Mouse (Mus musculus): Measurements from ENCODE around the gene Sptan1. TPM values are rescaled to one million over a fixed set of nuclear protein-coding genes. Genes with fewer than 3 reads are reported as not detected.
A peak's percentile ranks its signal among the peaks of the same experiment; 100 is the strongest.
"Not testable (repeated sequence)": the region's sequence is repeated elsewhere in the genome, so short reads cannot be mapped to it uniquely, and the experiment has no call there.

The Sptan1 gene
- total RNA-seq, 2 experiments from 2014 or later = 838 to 951 TPM

DNA sequence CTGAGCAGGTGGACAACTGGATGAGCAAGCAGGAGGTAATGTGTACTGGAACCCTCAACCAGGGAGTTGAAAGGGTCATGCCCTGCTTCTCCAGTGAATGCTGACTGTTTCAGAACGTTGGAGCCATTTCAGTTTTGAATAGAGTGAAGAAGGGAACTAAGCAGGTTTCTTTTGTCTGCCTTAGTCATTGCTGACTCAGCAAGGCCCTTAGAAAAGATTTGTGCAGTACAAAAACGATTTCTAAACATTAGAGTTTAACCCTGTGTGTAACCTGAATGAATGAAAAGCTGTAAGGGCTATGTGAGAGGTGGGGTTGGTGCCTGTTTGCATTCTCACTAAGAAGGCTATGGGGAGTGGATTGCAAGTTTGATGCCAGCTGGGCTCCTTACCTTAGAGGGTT, 26.6 kb downstream of the Sptan1 start:
- DNase-seq (ENCODE audit: extremely low spot score in 1 of 2, low spot score in 1 of 2) = no peak

DNA sequence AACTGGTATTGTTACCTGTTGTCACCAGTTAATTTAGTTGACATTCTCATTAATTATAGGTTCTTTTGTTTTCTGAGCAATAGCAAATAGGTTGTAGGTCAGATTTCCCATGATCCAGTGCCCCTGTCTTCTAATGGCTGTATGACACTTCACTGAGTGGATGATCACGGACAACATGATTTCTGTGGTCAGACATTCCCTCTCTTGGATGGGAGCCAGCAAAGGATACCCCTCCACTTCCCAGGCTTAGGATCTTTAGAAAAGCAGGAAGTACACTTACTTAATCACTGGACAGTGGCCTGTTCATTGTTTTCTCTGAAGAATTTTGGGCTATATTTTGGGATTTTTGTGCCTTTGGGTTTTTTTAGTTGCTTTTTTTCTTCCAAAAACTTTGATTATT, 43.7 kb downstream of the Sptan1 start:
- DNase-seq (ENCODE audit: extremely low spot score in 1 of 2, low spot score in 1 of 2) = no peak

DNA sequence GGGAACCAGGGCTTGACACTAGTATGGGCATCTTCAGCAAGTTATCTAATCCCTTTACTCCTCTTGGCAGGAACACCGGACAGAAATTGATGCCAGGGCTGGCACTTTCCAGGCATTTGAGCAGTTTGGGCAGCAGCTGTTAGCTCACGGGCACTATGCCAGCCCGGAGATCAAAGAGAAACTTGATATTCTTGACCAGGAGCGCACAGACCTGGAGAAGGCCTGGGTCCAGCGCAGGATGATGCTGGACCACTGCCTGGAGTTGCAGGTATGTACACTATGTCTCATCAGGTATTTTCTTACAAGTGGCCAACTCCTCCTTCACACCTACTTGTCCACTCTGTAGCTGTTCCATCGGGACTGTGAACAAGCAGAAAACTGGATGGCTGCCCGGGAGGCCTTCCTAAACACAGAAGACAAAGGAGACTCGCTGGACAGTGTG, 45.5 kb downstream of the Sptan1 start:
- peak in 1 of 2 experiments; percentile 39 for DNase-seq (ENCODE audit: extremely low spot score in 1 of 2, low spot score in 1 of 2)

DNA sequence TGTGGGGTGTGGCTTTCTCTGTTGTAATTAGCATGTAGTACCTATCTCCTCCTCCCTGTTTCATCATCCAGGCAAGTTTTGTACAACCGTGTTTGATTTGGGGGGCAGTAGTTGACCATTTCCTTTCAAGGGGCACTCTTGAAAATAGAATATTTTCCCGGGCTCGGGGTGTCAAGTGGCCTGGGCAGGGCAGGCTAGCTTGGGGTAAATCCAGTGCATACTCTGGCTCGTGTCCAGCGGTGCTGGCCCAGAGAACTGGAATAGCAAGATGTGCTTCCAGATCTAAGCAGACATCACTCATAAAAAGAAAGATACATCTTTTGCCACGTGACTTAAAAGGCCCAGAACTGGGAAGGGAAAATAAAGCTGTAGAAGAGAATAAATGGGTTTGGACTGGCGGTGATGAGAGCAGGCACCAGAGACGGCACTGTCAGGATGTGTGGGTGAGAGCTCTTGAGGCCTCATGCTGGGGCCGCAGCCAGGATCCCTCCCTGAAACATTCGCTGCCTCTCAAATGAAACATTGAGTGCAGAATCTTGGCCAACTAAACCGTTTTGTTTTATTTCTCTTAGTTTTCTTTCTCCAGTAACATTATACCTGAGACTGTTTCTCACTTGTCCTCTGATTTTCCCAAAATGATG, 49.1 kb downstream of the Sptan1 start:
- DNase-seq (ENCODE audit: extremely low spot score in 1 of 2, low spot score in 1 of 2) = no peak

- no peak for DNase-seq (ENCODE audit: extremely low spot score in 1 of 2, low spot score in 1 of 2)
These were observed 60.1 kb downstream of the Sptan1 start for GRCm38 (mm10) chr2:30025454-30025853.

DNA sequence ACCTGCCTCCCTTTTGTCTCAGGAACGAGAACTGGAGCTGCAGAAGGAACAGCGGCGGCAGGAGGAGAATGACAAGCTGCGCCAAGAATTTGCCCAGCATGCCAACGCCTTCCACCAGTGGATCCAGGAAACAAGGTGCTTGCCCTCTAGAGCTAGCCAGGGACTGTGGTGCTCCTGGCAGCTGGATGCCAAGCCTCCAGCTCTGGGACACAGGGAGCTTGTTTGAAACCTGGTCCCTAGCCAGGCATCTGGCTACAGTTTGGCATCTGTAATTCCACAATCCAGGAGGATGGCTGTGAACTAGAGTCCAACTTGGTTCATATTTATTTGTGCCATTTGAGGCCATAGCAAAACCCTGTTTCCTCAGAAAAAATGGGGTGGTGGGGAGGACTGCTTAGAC, 61.6 kb downstream of the Sptan1 start:
- no peak for DNase-seq (ENCODE audit: extremely low spot score in 1 of 2, low spot score in 1 of 2)

DNA sequence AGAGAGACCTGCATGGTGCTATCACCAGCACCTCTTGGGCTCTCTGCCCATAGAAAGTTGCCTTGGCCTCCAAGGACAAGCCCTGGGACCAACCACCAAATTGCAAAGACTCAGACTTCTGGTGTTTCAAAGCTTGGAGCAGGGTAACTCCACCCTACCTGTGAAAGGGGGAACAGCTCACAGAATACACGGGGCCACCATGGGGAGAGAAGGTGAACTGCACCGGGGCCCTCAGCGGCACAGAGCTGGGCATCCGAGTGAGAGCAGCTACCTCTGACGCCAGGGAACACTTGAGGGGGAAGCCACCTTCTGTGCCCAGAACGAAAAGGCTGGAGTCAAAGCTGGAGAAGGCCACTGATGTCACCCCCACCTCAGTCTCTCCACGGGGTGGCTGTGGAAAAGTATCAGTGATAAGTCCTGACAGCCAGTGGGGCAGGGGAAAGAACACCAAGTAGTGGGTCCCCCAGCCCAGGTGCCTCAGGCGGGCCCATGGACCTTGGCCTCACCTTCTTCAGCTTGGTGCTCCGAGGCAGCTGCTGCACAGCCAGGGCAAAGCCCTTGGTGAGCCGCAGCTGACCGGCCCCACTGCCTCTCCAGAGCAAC, 67.0 kb downstream of the Sptan1 start:
- DNase-seq (ENCODE audit: extremely low spot score in 1 of 2, low spot score in 1 of 2) = peak in 1 of 2 experiments; percentile 38

DNA sequence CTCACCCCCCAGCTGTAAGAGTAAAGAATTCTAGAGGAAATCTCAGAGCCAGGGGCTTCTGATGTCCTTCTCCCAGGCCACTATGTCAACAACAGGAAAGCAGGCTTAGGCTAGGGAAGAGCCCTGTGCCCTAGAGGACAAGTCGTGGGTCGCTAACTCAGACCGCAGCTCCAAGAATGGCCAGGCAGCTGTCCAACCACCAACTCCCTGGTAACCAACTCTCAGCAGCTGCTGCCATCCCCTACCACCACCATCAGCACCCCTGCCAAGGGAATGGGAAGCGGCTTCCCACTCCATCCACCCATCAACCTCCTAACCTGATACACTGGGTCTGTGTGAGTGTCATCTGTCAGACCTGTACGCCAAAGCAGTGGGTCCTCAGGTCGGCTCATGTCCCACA, 67.6 kb downstream of the Sptan1 start:
- no peak for DNase-seq (ENCODE audit: extremely low spot score in 1 of 2, low spot score in 1 of 2)

GRCm38 (mm10) chr2:30037762-30038161, 72.4 kb downstream of the Sptan1 start:
- DNase-seq (ENCODE audit: extremely low spot score in 1 of 2, low spot score in 1 of 2) = no peak

- no peak for DNase-seq (ENCODE audit: extremely low spot score in 1 of 2, low spot score in 1 of 2)
These were observed 73.0 kb downstream of the Sptan1 start for GRCm38 (mm10) chr2:30038370-30038769.

- no peak for DNase-seq (ENCODE audit: extremely low spot score in 1 of 2, low spot score in 1 of 2)
These were observed 74.3 kb downstream of the Sptan1 start for GRCm38 (mm10) chr2:30039687-30040086.

GRCm38 (mm10) chr2:30042445-30042844, 77.1 kb downstream of the Sptan1 start:
- DNase-seq (ENCODE audit: extremely low spot score in 1 of 2, low spot score in 1 of 2) = peak; percentile 68 to 87

DNA sequence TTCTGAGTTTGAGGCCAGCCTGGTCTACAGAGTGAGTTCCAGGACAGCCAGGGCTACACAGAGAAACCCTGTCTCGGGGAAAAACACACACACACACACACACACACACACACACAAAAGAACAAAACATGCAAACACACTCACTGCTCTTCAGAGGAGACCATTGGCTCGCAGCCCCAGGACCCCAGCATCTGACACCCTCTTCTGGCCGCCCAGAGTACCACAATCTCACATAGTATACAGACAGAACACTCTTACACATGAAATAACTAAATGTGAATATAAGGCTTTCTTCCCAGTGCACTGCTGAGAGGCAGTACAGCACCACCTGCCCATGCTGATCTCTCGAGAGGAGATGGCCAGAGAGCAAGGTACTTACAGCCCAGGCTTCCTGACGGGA, 79.2 kb downstream of the Sptan1 start:
- DNase-seq (ENCODE audit: extremely low spot score in 1 of 2, low spot score in 1 of 2) = no peak

GRCm38 (mm10) chr2:30047127-30047526, 81.8 kb downstream of the Sptan1 start:
- DNase-seq (ENCODE audit: extremely low spot score in 1 of 2, low spot score in 1 of 2) = no peak

- DNase-seq (ENCODE audit: extremely low spot score in 1 of 2, low spot score in 1 of 2) = no peak
These were observed 82.7 kb downstream of the Sptan1 start for GRCm38 (mm10) chr2:30048101-30048501.

- peak; percentile 94 to 97 for DNase-seq (ENCODE audit: extremely low spot score in 1 of 2, low spot score in 1 of 2)
These were observed 83.5 kb downstream of the Sptan1 start, which contains the start of gene Wdr34 for GRCm38 (mm10) chr2:30048699-30049388. Gene Wdr34, minus strand, starts transcription at chr2:30048881.

DNA sequence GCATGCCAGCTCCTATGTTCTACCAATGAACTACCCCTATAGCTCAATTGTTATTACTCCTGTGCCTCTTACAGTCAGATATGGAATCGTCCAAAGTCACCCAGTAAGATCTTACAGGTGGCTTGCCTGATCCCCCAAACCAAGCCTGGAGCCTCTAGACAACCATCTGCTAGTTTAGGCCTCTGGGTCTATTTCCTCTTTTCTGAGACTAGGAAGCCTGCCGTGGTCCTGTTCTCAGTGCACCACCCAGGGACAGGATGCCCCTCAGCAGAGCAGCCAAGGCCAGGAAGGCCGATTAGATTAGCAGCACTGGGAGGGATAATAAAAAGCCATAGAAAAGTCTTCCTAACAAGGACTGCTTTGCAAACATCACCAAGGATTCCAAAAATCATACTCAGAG, 84.5 kb downstream of the Sptan1 start:
- no peak for DNase-seq (ENCODE audit: extremely low spot score in 1 of 2, low spot score in 1 of 2)

GRCm38 (mm10) chr2:30051992-30052761, 86.8 kb downstream of the Sptan1 start:
- no peak for DNase-seq (ENCODE audit: extremely low spot score in 1 of 2, low spot score in 1 of 2)

DNA sequence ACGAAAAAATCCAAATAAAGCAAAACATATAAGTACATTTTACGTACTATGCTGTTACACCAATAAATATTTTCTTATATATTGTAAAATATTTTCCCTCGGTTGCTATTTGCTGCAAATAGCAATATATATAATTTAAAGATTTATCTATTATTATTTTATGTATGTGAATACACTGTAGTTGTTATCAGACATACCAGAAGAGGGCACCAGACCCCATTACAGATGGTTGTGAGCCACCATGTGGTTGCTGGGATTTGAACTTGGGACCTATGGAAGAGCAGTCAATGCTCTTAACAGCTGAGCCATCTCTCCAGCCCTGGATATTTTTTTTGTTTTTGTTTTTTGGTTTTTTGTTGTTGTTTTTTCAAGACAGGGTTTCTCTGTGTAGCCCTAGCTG, 90.0 kb downstream of the Sptan1 start:
- not testable (repeated sequence) for DNase-seq (ENCODE audit: extremely low spot score in 1 of 2, low spot score in 1 of 2)

- DNase-seq (ENCODE audit: extremely low spot score in 1 of 2, low spot score in 1 of 2) = no peak
These were observed 91.4 kb downstream of the Sptan1 start for GRCm38 (mm10) chr2:30056736-30057135.
